Mouse (Mus musculus) hindbrain, embryonic 14.5 days (tissue): Measurements from ENCODE around the gene Apol7a. TPM values are rescaled to one million over a fixed set of nuclear protein-coding genes. Genes with fewer than 3 reads are reported as not detected.

Source experiments
- ATAC-seq: fragments of 200-750 bp; cut with Nextera tagmentation; 2 replicates; pipeline ENCODE4 v1.8.0; 2017; ENCODE audit warnings: moderate number of reproducible peaks, mild to moderate bottlenecking, moderate TSS enrichment, moderate library complexity; ENCODE audit not compliant: low FRiP score
- DNase-seq: peaks from one replicate; pipeline ENCODE4 v3.0.0-alpha.2; 2015; ENCODE audit warnings: low spot score
- H3K27ac ChIP-seq: fragments of 300-500 bp; sonication (generic); 2 replicates; pipeline ENCODE4 v1.5.1; 2014; ENCODE audit warnings: mild to moderate bottlenecking, moderate library complexity
- H3K27me3 ChIP-seq: fragments of 300-500 bp; sonication (generic); 2 replicates; pipeline ENCODE4 v1.6.1; 2014; ENCODE audit warnings: mild to moderate bottlenecking, low read length, mixed read lengths; ENCODE audit not compliant: control insufficient read depth, insufficient read depth
- H3K36me3 ChIP-seq: fragments of 300-500 bp; sonication (generic); replicated peaks from 2 replicates; pipeline ENCODE4 v1.6.1; 2014; ENCODE audit not compliant: control insufficient read depth, insufficient read depth
- H3K4me1 ChIP-seq: fragments of 300-500 bp; sonication (generic); replicated peaks from 2 replicates; pipeline ENCODE4 v1.6.1; 2014; ENCODE audit warnings: antibody characterized with exemption, low read length, mixed read lengths; ENCODE audit not compliant: control insufficient read depth, insufficient read depth
- H3K4me2 ChIP-seq: fragments of 300-500 bp; sonication (generic); replicated peaks from 2 replicates; pipeline ENCODE4 v1.6.1; 2014; ENCODE audit warnings: mild to moderate bottlenecking, moderate library complexity
- H3K4me3 ChIP-seq: fragments of 300-500 bp; sonication (generic); replicated peaks from 2 replicates; pipeline ENCODE4 v1.5.1; 2014; ENCODE audit warnings: mild to moderate bottlenecking, low read length
- H3K9ac ChIP-seq: fragments of 300-500 bp; sonication (generic); 2 replicates; pipeline ENCODE4 v1.6.1; 2014
- H3K9me3 ChIP-seq: fragments of 300-500 bp; sonication (generic); 2 replicates; pipeline ENCODE4 v1.6.1; 2016; ENCODE audit warnings: low read length; ENCODE audit not compliant: control insufficient read depth
- WGBS: fragments of 180-500 bp; shearing (Covaris S2); extraction: QIAGEN DNeasy Blood & Tissue Kit; methylation state at CpG from one replicate; pipeline ENCODE4 v1.1.7; 2014; 5-methylcytosine and 5-hydroxymethylcytosine counted together
- polyA plus RNA-seq: library from polyadenylated mRNA; unstranded; fragments of >200 nt; fragmentation: Nextera tagmentation; extraction: Ambion mirVana; gene quantifications from 2 replicates; pipeline ENCODE4 v1.2.1, GENCODE M21; 2014

The Apol7a gene
- polyA plus RNA-seq, 1 experiment from 2014 or later: not detected

DNA sequence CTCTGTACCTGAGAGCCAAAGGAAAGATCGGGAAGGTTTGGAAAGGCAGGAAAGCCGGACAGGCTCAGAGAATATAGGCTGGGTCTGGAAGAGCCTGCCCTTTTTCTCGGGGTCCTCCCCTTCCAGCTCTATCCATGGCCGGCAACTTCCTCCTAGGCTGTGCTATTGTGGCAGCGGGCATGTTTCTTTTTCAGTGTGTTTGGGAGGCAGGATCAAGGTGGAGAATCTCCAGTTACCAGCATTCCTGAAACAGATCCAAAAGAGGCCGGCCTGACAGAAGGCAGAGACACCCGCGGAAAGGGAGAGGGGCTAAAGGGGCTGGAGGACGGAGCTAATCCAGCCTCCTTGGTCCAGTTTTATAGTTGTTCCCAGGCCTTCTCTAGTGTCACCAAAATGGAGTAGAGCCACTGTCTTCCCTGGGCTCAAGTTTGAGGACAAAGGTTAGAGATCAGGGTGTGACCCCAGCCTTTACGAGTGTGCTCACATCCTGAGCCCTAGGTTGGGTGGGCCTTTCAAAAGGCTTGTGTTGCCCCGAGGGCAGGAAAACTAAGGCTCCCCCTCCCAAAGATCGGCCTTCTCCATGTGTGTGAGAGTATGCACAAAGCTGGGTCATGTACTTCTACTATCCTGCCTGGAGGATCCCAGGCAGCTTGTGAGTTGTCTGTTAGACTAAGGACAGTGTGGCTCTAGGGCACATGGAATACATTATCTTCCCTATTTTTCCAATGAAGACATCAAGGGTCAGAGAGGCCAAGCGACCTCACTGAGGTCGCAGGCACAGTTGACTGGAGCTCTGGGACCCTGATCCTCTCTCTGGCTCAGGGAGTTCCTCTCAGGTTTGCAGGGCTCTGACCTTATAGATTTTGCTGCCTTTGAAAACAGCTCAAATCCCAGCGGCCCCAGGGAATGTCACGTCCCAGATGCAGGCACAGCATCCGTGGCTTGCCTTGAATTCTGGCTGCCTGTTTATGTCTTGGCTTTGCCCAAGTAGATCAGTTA lies 54.5 kb downstream of the Apol7a start:
- H3K27ac ChIP-seq: peak overlapping the region; percentile 72
- DNase-seq: no peak
- no peaks in the 10 kb centered on the region for H3K9me3 ChIP-seq
- H3K36me3 ChIP-seq: no peaks in the 10 kb centered on the region
- no peak overlapping the region for H3K4me3 ChIP-seq
- H3K4me2 ChIP-seq: peak overlapping the region; percentile 43; the same call in 1 of the 2 replicates
- H3K27me3 ChIP-seq: no peaks in the 10 kb centered on the region
- H3K4me1 ChIP-seq: peaks cover 16% of the 10 kb centered on the region
- WGBS: 43% methylated on average over 17 of the region's 17 CpGs
- ATAC-seq: 0 out of 2 replicates have a peak, but pooled peaks have one; percentile 17
- H3K9ac ChIP-seq: no peak overlapping the region

DNA sequence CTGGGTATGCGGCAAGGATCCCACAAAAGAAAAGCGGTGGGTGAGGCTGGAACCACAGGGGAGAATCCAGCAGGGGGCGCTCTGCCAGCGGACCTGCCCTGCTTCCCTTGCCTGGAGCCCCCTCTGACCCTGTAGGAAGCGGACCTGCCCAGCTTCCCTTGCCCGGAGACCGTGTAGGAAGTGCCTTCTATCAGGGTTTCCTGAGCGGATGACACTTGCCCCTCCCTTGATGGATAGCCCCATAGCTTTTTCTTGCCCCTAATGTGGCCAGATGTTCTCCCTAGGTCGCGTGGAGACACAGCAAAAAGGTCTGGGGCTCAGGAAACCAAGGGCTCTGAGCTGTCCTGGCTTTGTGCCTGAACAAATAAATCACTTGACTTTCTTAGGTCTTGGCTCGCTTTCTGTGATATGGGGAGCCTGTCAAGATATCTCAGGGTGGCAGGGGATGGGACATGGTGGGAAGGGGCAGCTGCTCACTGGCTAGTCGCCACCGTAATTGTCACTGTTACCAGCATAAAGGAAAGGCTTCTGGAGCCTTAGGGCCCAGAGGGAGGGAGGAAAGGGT lies 55.3 kb downstream of the Apol7a start:
- DNase-seq (peak; percentile 63), ATAC-seq (peak; percentile 64; the same call in 1 of the 2 replicates)
- Histone ChIP-seq H3K4me1 (peaks cover 16% of the 10 kb centered on the region), H3K4me2 (peak overlapping the region; percentile 43), H3K9ac (peak overlapping the region; percentile 50), H3K27ac (peak overlapping the region; percentile 72), H3K4me3 (0 out of 2 replicates have a peak overlapping the region, but pooled peaks have one; percentile 1), H3K36me3 (no peaks in the 10 kb centered on the region), H3K9me3 (no peaks in the 10 kb centered on the region), H3K27me3 (no peaks in the 10 kb centered on the region)
- WGBS: 7% methylated on average over 13 of the region's 13 CpGs

DNA sequence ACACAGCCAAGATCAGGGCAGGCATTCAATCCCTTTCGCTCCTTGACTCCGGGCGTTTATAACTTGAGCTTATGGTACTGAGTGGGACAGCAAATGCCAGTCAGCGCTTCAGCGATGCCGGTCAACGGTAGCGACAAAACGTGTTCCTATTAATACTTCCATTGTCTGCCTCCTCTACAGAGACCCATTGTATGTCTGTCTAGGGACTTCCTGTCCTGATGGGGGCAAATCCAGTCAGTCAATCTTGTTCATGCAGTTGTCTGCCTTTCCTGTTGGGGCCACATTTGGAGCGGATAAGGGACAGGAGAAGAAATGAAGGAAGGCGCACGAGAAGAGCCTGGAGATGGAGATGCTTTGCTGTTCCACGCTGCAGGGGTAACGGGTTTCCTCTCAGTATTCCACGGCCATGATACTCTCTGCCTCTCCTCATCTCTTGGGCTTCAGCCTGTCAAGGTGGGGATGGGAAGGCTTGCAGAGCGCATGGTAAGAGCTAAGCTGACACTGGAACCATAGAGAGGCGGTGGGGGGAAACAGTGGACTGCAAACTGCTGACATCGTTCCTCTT lies 55.9 kb downstream of the Apol7a start:
- 25% methylated on average over 18 of the region's 18 CpGs for WGBS
- ATAC-seq (no peak), DNase-seq (no peak)
- Histone ChIP-seq H3K4me3 (0 out of 2 replicates have a peak overlapping the region, but pooled peaks have one; percentile 1), H3K27me3 (no peaks in the 10 kb centered on the region), H3K9me3 (no peaks in the 10 kb centered on the region), H3K4me1 (peaks cover 16% of the 10 kb centered on the region), H3K9ac (peak overlapping the region; percentile 50), H3K36me3 (no peaks in the 10 kb centered on the region), H3K4me2 (peak overlapping the region; percentile 43), H3K27ac (peak overlapping the region; percentile 72)

DNA sequence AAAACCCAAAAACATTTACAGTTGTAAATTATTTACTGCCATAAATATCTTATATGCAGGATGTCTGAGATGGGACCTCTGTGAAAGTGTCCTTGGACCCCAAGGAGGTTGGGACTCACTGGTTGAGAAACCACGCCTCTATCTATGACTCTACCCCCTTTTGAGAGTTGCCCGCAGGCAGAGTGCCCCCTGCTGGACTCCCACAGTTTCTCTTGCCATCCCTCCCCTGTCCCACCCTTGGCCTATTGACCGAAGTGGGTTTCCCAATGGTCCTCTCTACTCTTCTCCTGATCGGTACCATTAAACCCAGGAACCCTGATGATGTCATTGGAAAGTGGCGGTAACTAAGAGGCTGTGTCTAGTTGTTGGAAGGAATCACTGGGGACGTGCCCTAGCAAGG lies 56.9 kb downstream of the Apol7a start:
- Histone ChIP-seq H3K36me3 (no peaks in the 10 kb centered on the region), H3K9me3 (no peaks in the 10 kb centered on the region), H3K27ac (no peak overlapping the region), H3K4me3 (no peak overlapping the region), H3K27me3 (no peaks in the 10 kb centered on the region), H3K4me2 (no peak overlapping the region), H3K4me1 (peaks cover 16% of the 10 kb centered on the region), H3K9ac (no peak overlapping the region)
- 89% methylated on average over 6 of the region's 6 CpGs for WGBS
- no peak for ATAC-seq
- DNase-seq: no peak

DNA sequence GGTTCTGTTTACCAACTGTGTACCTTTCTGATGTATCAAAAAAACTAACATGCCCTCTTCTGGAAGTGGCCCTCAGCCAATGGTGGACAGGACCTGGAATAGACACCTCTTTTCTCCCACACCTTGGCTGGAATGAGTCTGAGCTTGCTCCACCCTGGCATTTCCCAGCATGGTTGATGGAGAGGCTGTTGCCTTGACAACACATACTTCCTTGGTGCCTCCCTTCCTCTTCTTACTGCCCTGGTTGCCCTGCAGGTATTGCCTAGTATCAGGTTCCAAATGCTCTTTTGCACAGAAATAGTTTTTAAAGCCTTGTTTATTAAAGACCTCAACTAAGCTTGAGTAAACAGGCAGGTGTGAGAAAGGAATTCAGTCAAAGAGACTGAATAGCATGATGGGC lies 58.3 kb downstream of the Apol7a start:
- H3K27ac ChIP-seq: no peak overlapping the region
- no peak overlapping the region for H3K9ac ChIP-seq
- peaks cover 21% of the 10 kb centered on the region for H3K4me1 ChIP-seq
- DNase-seq: no peak
- H3K9me3 ChIP-seq: no peaks in the 10 kb centered on the region
- no peaks in the 10 kb centered on the region for H3K36me3 ChIP-seq
- ATAC-seq: no peak
- no peak overlapping the region for H3K4me3 ChIP-seq
- no peak overlapping the region for H3K4me2 ChIP-seq
- no peaks in the 10 kb centered on the region for H3K27me3 ChIP-seq

DNA sequence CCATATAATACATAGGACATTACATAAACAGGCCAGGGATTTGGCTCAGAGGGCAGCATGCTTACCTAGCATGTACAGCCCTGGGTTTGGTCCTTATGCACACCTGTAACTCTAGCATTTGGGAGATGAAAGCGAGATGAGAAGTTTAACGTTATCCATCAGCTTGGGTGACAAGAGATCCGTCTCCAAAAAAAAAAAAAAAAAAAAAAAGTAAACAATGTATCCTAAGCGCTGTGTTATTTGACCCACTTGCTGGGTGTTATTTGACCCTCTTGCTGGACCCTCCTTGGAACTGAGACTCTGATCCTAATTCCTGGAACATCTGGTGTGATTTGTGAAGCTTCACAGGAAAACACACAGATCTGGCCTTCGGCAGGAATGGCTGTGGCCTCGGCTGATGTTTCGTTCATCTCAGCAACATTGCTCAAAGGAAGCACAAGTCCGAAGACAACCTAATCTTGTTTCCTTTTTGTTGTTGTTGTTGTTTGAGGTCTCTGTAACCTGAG lies 59.9 kb downstream of the Apol7a start:
- Histone ChIP-seq H3K27me3 (no peaks in the 10 kb centered on the region), H3K9ac (no peak overlapping the region), H3K4me2 (no peak overlapping the region), H3K4me3 (no peak overlapping the region), H3K27ac (no peak overlapping the region), H3K4me1 (peaks cover 19% of the 10 kb centered on the region), H3K36me3 (no peaks in the 10 kb centered on the region), H3K9me3 (no peaks in the 10 kb centered on the region)
- WGBS: 78% methylated on average over 8 of the region's 8 CpGs
- ATAC-seq (no peak), DNase-seq (no peak)

DNA sequence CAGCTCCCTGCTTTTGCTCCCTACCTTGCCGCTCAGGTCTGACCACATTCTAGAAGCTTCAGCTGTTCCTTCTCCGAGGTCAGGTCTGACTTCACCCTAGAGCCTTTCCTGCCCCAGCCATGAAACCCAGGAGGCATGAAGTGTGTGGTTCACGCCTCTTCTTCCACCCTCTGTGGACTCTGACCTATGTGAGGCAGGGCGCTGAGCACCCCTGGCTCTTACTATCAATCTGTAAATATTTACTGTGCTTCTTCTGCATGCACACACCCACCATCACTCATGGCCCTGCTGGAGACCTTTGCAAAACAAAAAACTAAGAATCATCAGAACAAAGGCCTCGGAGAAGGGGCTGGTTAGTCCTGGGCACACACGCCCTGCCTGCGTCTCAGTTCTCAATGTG lies 60.5 kb downstream of the Apol7a start:
- Histone ChIP-seq H3K4me3 (no peak overlapping the region), H3K9ac (no peak overlapping the region), H3K4me1 (peaks cover 14% of the 10 kb centered on the region; the same call in 1 of the 2 replicates), H3K27ac (no peak overlapping the region), H3K4me2 (no peak overlapping the region), H3K36me3 (no peaks in the 10 kb centered on the region), H3K9me3 (no peaks in the 10 kb centered on the region), H3K27me3 (no peaks in the 10 kb centered on the region)
- 68% methylated on average over 7 of the region's 7 CpGs for WGBS
- no peak for DNase-seq
- ATAC-seq: no peak
